Mouse (Mus musculus): ENCODE results near the gene Peli2. TPM values are rescaled to one million over a fixed set of nuclear protein-coding genes. Genes with fewer than 3 reads are reported as not detected.

Peli2 gene
- total RNA-seq, 1 experiment from 2014 or later = 6.6 TPM

- ATAC-seq (replicated peaks in 1 of 2; ENCODE audit: insufficient read depth in 1 of 2, low FRiP score in 2 of 2, low TSS enrichment in 1 of 2, low read depth in 1 of 2, poor library complexity in 2 of 2, severe bottlenecking in 2 of 2) = peak; percentile 23 to 50; a peak in 2 of 4 replicates
Observed at GRCm38 (mm10) chr14:48139409-48139808, 18.8 kb downstream of the Peli2 start.

DNA sequence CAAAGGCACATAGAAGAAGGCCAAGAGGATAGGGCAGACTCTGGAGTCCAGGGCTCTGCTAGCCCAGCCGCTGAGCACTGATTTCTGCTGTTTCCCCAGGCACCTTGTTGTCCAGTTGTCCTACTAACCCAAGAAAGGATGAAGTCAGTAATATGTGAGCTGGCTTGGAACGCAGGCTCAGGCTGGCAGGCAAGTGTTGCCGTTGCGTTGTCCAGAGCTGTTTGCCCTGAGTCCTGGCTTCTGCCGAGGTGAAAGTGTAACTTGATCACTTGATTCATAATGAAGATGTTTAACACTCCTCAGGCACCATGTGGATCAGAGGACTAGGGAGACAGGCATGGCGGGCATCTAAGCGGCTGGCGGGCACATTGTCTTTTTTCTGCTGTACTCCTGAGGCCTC is 21.1 kb downstream of the Peli2 start:
- ATAC-seq (replicated peaks in 1 of 2; ENCODE audit: insufficient read depth in 1 of 2, low FRiP score in 2 of 2, low TSS enrichment in 1 of 2, low read depth in 1 of 2, poor library complexity in 2 of 2, severe bottlenecking in 2 of 2) = no peak

DNA sequence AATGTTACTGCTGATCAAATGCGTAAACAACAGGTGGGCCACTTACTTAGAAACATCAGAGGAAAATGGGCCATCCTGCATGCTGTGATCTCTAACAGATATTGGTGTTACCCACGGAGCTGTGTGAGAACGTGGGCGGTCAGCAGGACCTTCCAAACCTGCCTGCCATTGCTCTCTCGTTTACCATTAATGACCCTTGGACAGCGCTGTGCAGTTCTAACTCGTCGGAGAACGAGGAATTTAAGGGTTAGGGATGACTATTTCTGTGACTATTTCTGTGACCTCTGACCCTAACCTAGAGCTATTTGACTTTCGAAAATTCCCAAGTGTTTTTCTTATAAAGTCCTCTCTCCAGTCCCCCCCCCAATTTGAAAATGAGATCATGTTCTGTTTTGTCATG is 22.1 kb downstream of the Peli2 start:
- no peak for ATAC-seq (replicated peaks in 1 of 2; ENCODE audit: insufficient read depth in 1 of 2, low FRiP score in 2 of 2, low TSS enrichment in 1 of 2, low read depth in 1 of 2, poor library complexity in 2 of 2, severe bottlenecking in 2 of 2)

- no peak for ATAC-seq (replicated peaks in 1 of 2; ENCODE audit: insufficient read depth in 1 of 2, low FRiP score in 2 of 2, low TSS enrichment in 1 of 2, low read depth in 1 of 2, poor library complexity in 2 of 2, severe bottlenecking in 2 of 2)
Observed at GRCm38 (mm10) chr14:48143141-48143540, 22.5 kb downstream of the Peli2 start.

DNA sequence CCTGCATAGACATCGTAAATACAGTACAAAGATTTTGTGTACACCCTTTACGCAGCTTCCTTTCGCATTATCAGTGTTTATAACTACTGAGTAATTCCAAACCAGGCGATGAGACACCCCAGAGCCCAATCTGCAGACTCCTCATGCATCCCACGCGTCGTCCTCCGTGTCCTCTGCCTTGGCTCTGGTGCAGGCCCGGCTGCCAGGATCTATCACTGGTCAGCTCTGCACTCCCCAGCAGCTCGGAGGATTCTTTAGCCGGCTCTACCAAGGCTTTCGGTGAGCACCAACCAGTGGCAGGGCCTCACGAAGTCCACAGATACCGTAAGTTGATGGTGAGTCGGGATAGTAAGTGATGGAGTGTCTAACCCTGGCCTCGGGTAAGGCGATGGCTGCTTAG is 23.7 kb downstream of the Peli2 start:
- no peak for ATAC-seq (replicated peaks in 1 of 2; ENCODE audit: insufficient read depth in 1 of 2, low FRiP score in 2 of 2, low TSS enrichment in 1 of 2, low read depth in 1 of 2, poor library complexity in 2 of 2, severe bottlenecking in 2 of 2)

DNA sequence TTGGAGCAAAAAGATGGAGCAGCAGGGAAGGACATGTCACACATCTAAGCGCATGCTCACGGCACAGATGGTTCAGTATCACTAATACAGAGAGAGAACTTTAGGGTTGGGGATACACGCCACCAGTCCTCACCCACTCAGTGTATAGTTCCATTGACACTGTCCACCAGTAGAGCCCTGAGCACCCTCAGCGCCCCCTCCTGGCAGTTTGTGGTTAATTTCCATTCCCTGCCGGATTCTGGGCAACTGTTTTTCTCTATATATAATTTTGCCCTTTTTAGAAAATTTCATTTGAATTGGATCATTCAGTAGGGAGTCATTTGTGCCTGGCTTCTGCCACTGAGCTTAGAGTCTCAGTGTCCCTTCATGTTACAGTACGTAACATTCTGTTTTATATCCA is 27.1 kb downstream of the Peli2 start:
- ATAC-seq (replicated peaks in 1 of 2; ENCODE audit: insufficient read depth in 1 of 2, low FRiP score in 2 of 2, low TSS enrichment in 1 of 2, low read depth in 1 of 2, poor library complexity in 2 of 2, severe bottlenecking in 2 of 2) = peak; percentile 46 to 69; a peak in 1 of 4 replicates

DNA sequence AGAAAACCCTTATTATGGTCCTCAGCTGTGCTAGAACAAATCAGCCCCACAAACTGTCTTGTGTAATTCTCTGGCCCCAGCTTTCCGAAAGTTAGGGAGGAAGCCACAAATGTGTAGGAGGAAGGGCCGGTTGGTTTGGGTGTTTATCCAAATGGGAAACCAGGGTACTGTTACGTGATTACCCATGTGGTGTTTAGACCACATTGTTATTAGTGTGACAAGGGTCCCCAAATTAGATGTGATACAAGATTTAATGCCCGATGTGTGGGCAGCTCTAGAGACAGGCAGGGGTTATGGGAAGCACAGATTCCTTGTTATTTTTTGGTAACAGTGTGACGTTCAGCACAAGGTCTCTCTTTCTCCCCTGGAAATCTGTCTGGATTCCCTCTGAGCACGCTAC is 28.0 kb downstream of the Peli2 start:
- ATAC-seq (replicated peaks in 1 of 2; ENCODE audit: insufficient read depth in 1 of 2, low FRiP score in 2 of 2, low TSS enrichment in 1 of 2, low read depth in 1 of 2, poor library complexity in 2 of 2, severe bottlenecking in 2 of 2) = no peak

DNA sequence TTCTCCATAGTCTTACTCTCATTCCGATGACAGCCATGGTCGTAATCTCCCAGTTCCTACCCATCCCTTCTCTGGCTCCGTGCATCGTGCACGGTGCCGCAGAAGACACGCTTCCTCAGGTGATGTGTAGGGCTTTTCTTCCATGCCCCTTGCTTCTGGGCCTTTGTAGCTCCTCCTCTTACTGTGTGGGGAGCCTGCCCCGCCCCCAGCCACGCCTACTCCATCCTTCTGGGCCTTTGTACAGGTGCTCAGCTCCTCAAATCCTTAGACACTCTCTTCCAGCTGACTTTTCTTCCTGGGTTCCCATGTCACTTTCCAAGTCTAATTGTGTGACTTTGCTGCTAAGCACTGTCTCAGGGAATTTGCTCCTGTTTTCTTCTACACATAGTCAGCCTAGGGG is 28.7 kb downstream of the Peli2 start:
- ATAC-seq (replicated peaks in 1 of 2; ENCODE audit: insufficient read depth in 1 of 2, low FRiP score in 2 of 2, low TSS enrichment in 1 of 2, low read depth in 1 of 2, poor library complexity in 2 of 2, severe bottlenecking in 2 of 2) = no peak

DNA sequence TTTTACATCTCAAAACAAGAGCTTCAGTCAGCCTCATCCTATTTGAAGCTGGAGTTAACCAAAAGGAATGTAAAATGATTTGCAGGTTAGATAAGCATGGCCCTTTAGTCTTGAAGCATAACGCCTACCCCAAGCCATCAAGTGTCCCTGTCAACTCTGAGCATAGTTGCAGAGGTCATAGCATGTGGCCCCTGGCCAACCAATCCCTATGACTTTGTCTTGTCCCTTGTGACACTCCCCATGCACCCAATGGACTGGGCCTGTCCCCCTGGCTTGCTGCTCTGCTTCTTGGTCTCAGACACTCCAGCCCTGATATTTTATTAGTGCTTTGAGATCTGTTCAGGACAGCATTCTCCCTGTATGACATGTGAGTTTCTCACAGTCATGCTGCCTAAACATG is 30.3 kb downstream of the Peli2 start:
- no peak for ATAC-seq (replicated peaks in 1 of 2; ENCODE audit: insufficient read depth in 1 of 2, low FRiP score in 2 of 2, low TSS enrichment in 1 of 2, low read depth in 1 of 2, poor library complexity in 2 of 2, severe bottlenecking in 2 of 2)

- ATAC-seq (replicated peaks in 1 of 2; ENCODE audit: insufficient read depth in 1 of 2, low FRiP score in 2 of 2, low TSS enrichment in 1 of 2, low read depth in 1 of 2, poor library complexity in 2 of 2, severe bottlenecking in 2 of 2) = no peak
Observed at GRCm38 (mm10) chr14:48151554-48151953, 30.9 kb downstream of the Peli2 start.

GRCm38 (mm10) chr14:48153064-48153463 is 32.4 kb downstream of the Peli2 start:
- no peak for ATAC-seq (replicated peaks in 1 of 2; ENCODE audit: insufficient read depth in 1 of 2, low FRiP score in 2 of 2, low TSS enrichment in 1 of 2, low read depth in 1 of 2, poor library complexity in 2 of 2, severe bottlenecking in 2 of 2)

- ATAC-seq (replicated peaks in 1 of 2; ENCODE audit: insufficient read depth in 1 of 2, low FRiP score in 2 of 2, low TSS enrichment in 1 of 2, low read depth in 1 of 2, poor library complexity in 2 of 2, severe bottlenecking in 2 of 2) = no peak
Observed at GRCm38 (mm10) chr14:48153865-48154511, 33.4 kb downstream of the Peli2 start.

DNA sequence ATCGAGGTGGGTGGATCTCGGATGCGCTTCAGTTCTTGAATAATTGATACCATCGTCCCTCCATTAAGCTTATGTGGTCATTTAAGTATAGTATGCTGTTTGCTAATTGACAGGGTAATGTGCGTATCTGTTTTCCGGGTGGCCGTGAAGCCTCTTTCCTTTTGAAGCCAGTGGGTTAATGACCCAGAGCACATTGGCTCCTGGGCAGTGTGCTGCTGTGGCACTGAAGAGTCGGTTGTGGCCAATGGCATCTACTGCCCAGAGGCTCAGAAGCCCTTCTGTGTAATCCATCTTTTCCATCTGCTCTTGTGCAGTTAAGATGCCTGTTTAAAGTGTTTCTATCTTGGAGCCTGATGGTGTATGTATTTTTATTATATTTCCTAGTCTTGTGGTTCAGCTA is 34.0 kb downstream of the Peli2 start:
- ATAC-seq (replicated peaks in 1 of 2; ENCODE audit: insufficient read depth in 1 of 2, low FRiP score in 2 of 2, low TSS enrichment in 1 of 2, low read depth in 1 of 2, poor library complexity in 2 of 2, severe bottlenecking in 2 of 2) = no peak

DNA sequence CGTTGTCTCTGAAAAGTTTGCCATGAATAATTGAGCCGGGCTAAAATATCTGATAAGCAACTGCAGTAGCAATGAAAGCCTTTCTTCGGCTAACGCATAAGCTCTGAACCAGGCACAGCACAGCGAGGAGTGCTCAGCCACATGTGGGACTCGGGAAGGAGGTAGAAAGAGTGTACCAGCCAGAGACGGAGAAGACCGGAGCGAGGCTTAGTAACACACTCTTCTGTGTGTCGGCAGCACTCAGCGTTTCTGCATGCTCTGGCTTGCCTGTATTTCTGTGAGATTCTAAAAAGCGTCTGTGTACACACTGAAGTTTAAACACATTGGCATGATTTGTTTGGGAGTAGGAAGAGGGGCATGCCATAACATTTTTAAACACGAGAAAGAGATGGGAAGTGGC is 34.5 kb downstream of the Peli2 start:
- ATAC-seq (replicated peaks in 1 of 2; ENCODE audit: insufficient read depth in 1 of 2, low FRiP score in 2 of 2, low TSS enrichment in 1 of 2, low read depth in 1 of 2, poor library complexity in 2 of 2, severe bottlenecking in 2 of 2) = no peak

- no peak for ATAC-seq (replicated peaks in 1 of 2; ENCODE audit: insufficient read depth in 1 of 2, low FRiP score in 2 of 2, low TSS enrichment in 1 of 2, low read depth in 1 of 2, poor library complexity in 2 of 2, severe bottlenecking in 2 of 2)
Observed at GRCm38 (mm10) chr14:48157085-48157484, 36.5 kb downstream of the Peli2 start.

DNA sequence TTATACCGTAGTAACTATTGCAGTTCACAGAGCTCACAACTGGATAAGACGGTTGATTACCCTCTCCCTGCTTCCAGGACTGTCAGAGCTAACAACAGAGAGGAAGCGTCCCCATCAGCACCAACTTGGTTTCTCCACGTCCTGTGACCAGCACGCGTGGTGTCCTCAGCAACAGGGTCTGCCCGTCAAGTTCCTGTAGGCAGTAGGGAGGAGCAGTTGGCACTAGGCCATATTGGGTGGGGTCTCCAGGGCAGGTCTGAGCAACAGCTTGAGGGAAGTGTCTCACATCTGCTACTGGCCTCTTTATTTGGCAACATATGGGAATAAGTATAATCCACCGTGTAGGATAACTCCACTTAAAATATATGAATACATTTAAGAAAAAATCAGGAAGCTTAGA is 37.2 kb downstream of the Peli2 start:
- ATAC-seq (replicated peaks in 1 of 2; ENCODE audit: insufficient read depth in 1 of 2, low FRiP score in 2 of 2, low TSS enrichment in 1 of 2, low read depth in 1 of 2, poor library complexity in 2 of 2, severe bottlenecking in 2 of 2) = no peak

GRCm38 (mm10) chr14:48159401-48159800 is 38.8 kb downstream of the Peli2 start:
- no peak for ATAC-seq (replicated peaks in 1 of 2; ENCODE audit: insufficient read depth in 1 of 2, low FRiP score in 2 of 2, low TSS enrichment in 1 of 2, low read depth in 1 of 2, poor library complexity in 2 of 2, severe bottlenecking in 2 of 2)

- ATAC-seq (replicated peaks in 1 of 2; ENCODE audit: insufficient read depth in 1 of 2, low FRiP score in 2 of 2, low TSS enrichment in 1 of 2, low read depth in 1 of 2, poor library complexity in 2 of 2, severe bottlenecking in 2 of 2) = no peak
Observed at GRCm38 (mm10) chr14:48162446-48162845, 41.8 kb downstream of the Peli2 start.

DNA sequence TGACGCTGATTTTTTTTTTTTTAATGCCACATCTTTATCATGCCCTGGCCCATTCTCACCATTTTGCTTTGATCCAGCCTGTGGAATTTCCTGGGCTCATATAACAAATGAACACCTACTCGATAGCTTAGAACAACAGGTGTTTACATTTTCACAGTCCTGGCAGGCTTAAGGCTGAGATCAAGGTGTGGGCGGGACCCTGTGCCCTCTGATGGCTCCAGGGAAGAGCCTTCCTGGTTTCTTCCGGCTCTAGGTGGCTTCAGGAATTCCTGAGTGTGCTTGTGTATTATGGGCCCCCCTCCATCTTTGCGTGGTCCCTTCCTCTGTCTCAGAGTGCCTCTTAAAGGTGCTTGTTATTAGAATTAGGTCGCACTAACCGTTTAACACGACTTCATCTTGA is 44.3 kb downstream of the Peli2 start:
- ATAC-seq (replicated peaks in 1 of 2; ENCODE audit: insufficient read depth in 1 of 2, low FRiP score in 2 of 2, low TSS enrichment in 1 of 2, low read depth in 1 of 2, poor library complexity in 2 of 2, severe bottlenecking in 2 of 2) = no peak

DNA sequence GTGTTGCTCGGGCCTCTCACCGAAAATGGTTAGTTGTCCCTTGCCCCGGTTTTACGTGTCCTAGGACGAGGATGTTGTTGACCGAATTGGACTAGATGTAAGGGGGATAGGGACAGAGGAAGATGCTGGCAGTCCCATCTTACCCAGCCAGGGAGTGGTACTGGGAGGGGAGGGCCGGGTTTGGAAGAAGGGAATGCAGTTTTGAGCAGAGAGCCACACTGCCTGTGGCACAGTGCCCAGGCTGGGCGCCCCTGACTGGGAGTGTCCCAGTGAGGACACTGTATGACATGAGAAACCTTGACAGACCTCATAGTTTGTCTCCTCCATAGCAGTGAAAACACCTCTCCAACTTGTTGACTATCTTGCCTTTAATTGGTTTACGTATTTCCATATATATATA is 45.8 kb downstream of the Peli2 start:
- no peak for ATAC-seq (replicated peaks in 1 of 2; ENCODE audit: insufficient read depth in 1 of 2, low FRiP score in 2 of 2, low TSS enrichment in 1 of 2, low read depth in 1 of 2, poor library complexity in 2 of 2, severe bottlenecking in 2 of 2)

All from hematopoietic stem cell, adult 5-6 weeks (primary cell).